Mouse (Mus musculus): ENCODE measurements around the gene Sesn3. TPM values are rescaled to one million over a fixed set of nuclear protein-coding genes. Genes with fewer than 3 reads are reported as not detected.

The Sesn3 gene
- polyA plus RNA-seq, 1 experiment from 2014 or later, result 26.6 TPM

GRCm38 (mm10) chr9:14372440-14372839 is 97.6 kb downstream of the Sesn3 start:
- no peak overlapping the region for H3K27ac ChIP-seq (ENCODE audit: low read depth, low read length)
- H3K36me3 ChIP-seq (ENCODE audit: control insufficient read depth, insufficient read depth, low read length), result no peaks in the 10 kb centered on the region

GRCm38 (mm10) chr9:14376149-14376548 is 101.3 kb downstream of the Sesn3 start:
- WGBS, result 90% methylated on average over 4 of the region's 4 CpGs
- Histone ChIP-seq H3K9ac (ENCODE audit: low read length) (no peak overlapping the region), H3K36me3 (ENCODE audit: control insufficient read depth, insufficient read depth, low read length) (no peaks in the 10 kb centered on the region), H3K4me3 (ENCODE audit: low read depth, low read length) (no peak overlapping the region), H3K27ac (ENCODE audit: low read depth, low read length) (no peak overlapping the region), H3K9me3 (ENCODE audit: control insufficient read depth, low read length) (no peaks in the 10 kb centered on the region), H3K4me2 (ENCODE audit: low read depth, low read length, severe bottlenecking) (no peak overlapping the region), H3K4me1 (replicated peaks; ENCODE audit: control insufficient read depth, insufficient read depth, low read length) (peaks cover 8% of the 10 kb centered on the region; the same call in 1 of the 2 replicates), H3K27me3 (ENCODE audit: control insufficient read depth, insufficient read depth, low read length) (no peaks in the 10 kb centered on the region)
- no peak for ATAC-seq (replicated peaks; ENCODE audit: low FRiP score)
- no peak for DNase-seq (ENCODE audit: low spot score)

More at GRCm38 (mm10) chr9:14372440-14372839, 97.6 kb downstream of the Sesn3 start:
- Histone ChIP-seq H3K9ac (ENCODE audit: low read length) (no peak overlapping the region), H3K4me2 (ENCODE audit: low read depth, low read length, severe bottlenecking) (no peak overlapping the region), H3K9me3 (ENCODE audit: control insufficient read depth, low read length) (no peaks in the 10 kb centered on the region), H3K27me3 (ENCODE audit: control insufficient read depth, insufficient read depth, low read length) (no peaks in the 10 kb centered on the region), H3K4me1 (replicated peaks; ENCODE audit: control insufficient read depth, insufficient read depth, low read length) (no peaks in the 10 kb centered on the region), H3K4me3 (ENCODE audit: low read depth, low read length) (no peak overlapping the region)
- DNase-seq (ENCODE audit: low spot score), result no peak
- ATAC-seq (replicated peaks; ENCODE audit: low FRiP score), result no peak

DNA sequence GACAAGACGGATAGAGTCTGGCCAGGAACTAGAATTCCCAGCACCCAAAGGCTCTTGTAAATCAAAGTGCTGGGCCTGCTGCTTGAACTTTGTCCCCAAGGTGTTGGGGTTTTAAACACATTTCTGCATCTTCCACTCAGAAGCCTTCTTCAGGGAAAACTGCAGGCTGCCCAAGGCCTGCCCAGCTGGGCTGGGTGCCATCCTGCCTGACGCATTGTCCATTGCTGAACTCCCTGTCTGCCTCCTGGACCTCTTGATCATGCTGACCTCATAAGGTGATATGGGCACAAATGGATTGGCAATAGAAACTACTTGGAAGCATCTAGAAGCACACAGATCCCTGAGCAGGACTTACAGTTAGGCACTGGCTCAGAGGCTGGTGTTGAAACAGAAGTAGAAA is 103.3 kb downstream of the Sesn3 start:
- H3K4me3 ChIP-seq (ENCODE audit: low read depth, low read length), result no peak overlapping the region
- no peak overlapping the region for H3K4me2 ChIP-seq (ENCODE audit: low read depth, low read length, severe bottlenecking)
- no peaks in the 10 kb centered on the region for H3K9me3 ChIP-seq (ENCODE audit: control insufficient read depth, low read length)
- WGBS, result 95% methylated on average over 2 of the region's 2 CpGs
- no peak for ATAC-seq (replicated peaks; ENCODE audit: low FRiP score)
- no peak overlapping the region for H3K9ac ChIP-seq (ENCODE audit: low read length)
- H3K27me3 ChIP-seq (ENCODE audit: control insufficient read depth, insufficient read depth, low read length), result no peaks in the 10 kb centered on the region
- H3K4me1 ChIP-seq (replicated peaks; ENCODE audit: control insufficient read depth, insufficient read depth, low read length), result peaks cover 8% of the 10 kb centered on the region; the same call in 1 of the 2 replicates
- H3K27ac ChIP-seq (ENCODE audit: low read depth, low read length), result no peak overlapping the region
- no peak for DNase-seq (ENCODE audit: low spot score)
- H3K36me3 ChIP-seq (ENCODE audit: control insufficient read depth, insufficient read depth, low read length), result no peaks in the 10 kb centered on the region

GRCm38 (mm10) chr9:14379769-14380385 is 105.0 kb downstream of the Sesn3 start:
- Histone ChIP-seq H3K27me3 (ENCODE audit: control insufficient read depth, insufficient read depth, low read length) (no peaks in the 10 kb centered on the region), H3K4me2 (ENCODE audit: low read depth, low read length, severe bottlenecking) (peak overlapping the region; percentile 96), H3K27ac (ENCODE audit: low read depth, low read length) (no peak overlapping the region), H3K9ac (ENCODE audit: low read length) (peak overlapping the region; percentile 68; the same call in 1 of the 2 replicates), H3K9me3 (ENCODE audit: control insufficient read depth, low read length) (no peaks in the 10 kb centered on the region), H3K4me1 (replicated peaks; ENCODE audit: control insufficient read depth, insufficient read depth, low read length) (peaks cover 8% of the 10 kb centered on the region; the same call in 1 of the 2 replicates), H3K4me3 (ENCODE audit: low read depth, low read length) (peak overlapping the region; percentile 61), H3K36me3 (ENCODE audit: control insufficient read depth, insufficient read depth, low read length) (no peaks in the 10 kb centered on the region)
- DNase-seq (ENCODE audit: low spot score) (no peak), ATAC-seq (replicated peaks; ENCODE audit: low FRiP score) (no peak)
- 19% methylated on average over 8 of the region's 8 CpGs for WGBS

- Histone ChIP-seq H3K4me1 (replicated peaks; ENCODE audit: control insufficient read depth, insufficient read depth, low read length) (peaks cover 8% of the 10 kb centered on the region; the same call in 1 of the 2 replicates), H3K9ac (ENCODE audit: low read length) (peak overlapping the region; percentile 68), H3K27ac (ENCODE audit: low read depth, low read length) (peak overlapping the region; percentile 15; the same call in 1 of the 2 replicates), H3K9me3 (ENCODE audit: control insufficient read depth, low read length) (no peaks in the 10 kb centered on the region), H3K4me2 (ENCODE audit: low read depth, low read length, severe bottlenecking) (peak overlapping the region; percentile 96), H3K4me3 (ENCODE audit: low read depth, low read length) (peak overlapping the region; percentile 61), H3K36me3 (ENCODE audit: control insufficient read depth, insufficient read depth, low read length) (no peaks in the 10 kb centered on the region), H3K27me3 (ENCODE audit: control insufficient read depth, insufficient read depth, low read length) (no peaks in the 10 kb centered on the region)
- under 1% methylated on average over 76 of the region's 76 CpGs for WGBS
- ATAC-seq (replicated peaks; ENCODE audit: low FRiP score), result peak; percentile 95
- DNase-seq (ENCODE audit: low spot score), result peak; percentile 87
Measured at GRCm38 (mm10) chr9:14380386-14381285, 105.8 kb downstream of the Sesn3 start.

DNA sequence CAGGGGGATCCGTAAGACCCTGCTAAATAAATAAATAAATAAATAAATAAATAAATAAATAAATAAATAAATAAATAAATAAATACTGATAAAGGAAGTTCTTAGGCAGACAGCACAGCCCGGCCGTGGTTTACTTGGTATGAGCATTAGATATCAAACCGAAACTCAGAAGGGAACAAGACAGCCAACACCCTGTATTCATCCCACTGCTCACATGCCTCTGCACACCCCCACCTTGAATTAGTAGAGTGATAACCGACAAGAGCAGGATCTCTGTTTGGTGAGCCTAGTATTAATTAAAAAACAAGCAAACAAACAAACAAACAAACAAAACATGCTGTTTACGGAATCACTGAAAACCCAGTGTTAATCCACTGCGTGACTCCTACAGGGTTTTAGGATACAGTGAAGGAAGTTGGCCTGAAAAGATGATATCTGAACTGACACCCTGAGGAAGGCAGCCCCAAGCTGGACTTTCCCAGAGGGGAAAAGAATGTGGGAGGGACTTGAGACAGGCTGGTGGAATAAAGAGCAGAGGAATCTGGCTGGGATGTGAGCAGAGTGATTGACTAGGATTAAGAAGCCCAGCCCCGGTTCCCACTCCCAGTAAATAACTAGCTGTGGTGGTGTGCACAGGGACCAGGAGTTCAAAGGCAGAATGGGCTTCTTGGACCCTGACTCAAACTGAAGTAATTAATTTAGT is 106.6 kb downstream of the Sesn3 start, which contains the start of gene Endod1:
TSS of gene Endod1 (minus strand) at position 155 of the 703 bp plus-strand sequence.
- Histone ChIP-seq H3K9me3 (ENCODE audit: control insufficient read depth, low read length) (no peaks in the 10 kb centered on the region), H3K9ac (ENCODE audit: low read length) (peak within 1 kb of the TSS; percentile 68), H3K4me2 (ENCODE audit: low read depth, low read length, severe bottlenecking) (peak within 1 kb of the TSS; percentile 96), H3K4me1 (replicated peaks; ENCODE audit: control insufficient read depth, insufficient read depth, low read length) (peaks cover 8% of the 10 kb centered on the region; the same call in 1 of the 2 replicates), H3K27ac (ENCODE audit: low read depth, low read length) (peak within 1 kb of the TSS; percentile 15; the same call in 1 of the 2 replicates), H3K4me3 (ENCODE audit: low read depth, low read length) (peak within 1 kb of the TSS; percentile 61), H3K36me3 (ENCODE audit: control insufficient read depth, insufficient read depth, low read length) (no peaks in the 10 kb centered on the region), H3K27me3 (ENCODE audit: control insufficient read depth, insufficient read depth, low read length) (no peaks in the 10 kb centered on the region)
- DNase-seq (ENCODE audit: low spot score) (peak; percentile 64), ATAC-seq (replicated peaks; ENCODE audit: low FRiP score) (peak; percentile 53)
- 4% methylated on average over 8 of the region's 8 CpGs for WGBS

GRCm38 (mm10) chr9:14382256-14382791 is 107.5 kb downstream of the Sesn3 start:
- H3K27me3 ChIP-seq (ENCODE audit: control insufficient read depth, insufficient read depth, low read length), result no peaks in the 10 kb centered on the region
- no peak overlapping the region for H3K27ac ChIP-seq (ENCODE audit: low read depth, low read length)
- no peaks in the 10 kb centered on the region for H3K9me3 ChIP-seq (ENCODE audit: control insufficient read depth, low read length)
- H3K4me2 ChIP-seq (ENCODE audit: low read depth, low read length, severe bottlenecking), result no peak overlapping the region
- DNase-seq (ENCODE audit: low spot score) (no peak), ATAC-seq (replicated peaks; ENCODE audit: low FRiP score) (no peak)
- H3K4me3 ChIP-seq (ENCODE audit: low read depth, low read length), result no peak overlapping the region
- 75% methylated on average over 5 of the region's 5 CpGs for WGBS
- peaks cover 8% of the 10 kb centered on the region; the same call in 1 of the 2 replicates for H3K4me1 ChIP-seq (replicated peaks; ENCODE audit: control insufficient read depth, insufficient read depth, low read length)
- H3K9ac ChIP-seq (ENCODE audit: low read length), result no peak overlapping the region
- no peaks in the 10 kb centered on the region for H3K36me3 ChIP-seq (ENCODE audit: control insufficient read depth, insufficient read depth, low read length)

All from forebrain, embryonic 11.5 days (tissue).